Mouse (Mus musculus) heart, embryonic 13.5 days (tissue): ENCODE measurements around the gene Prdx2. TPM values are rescaled to one million over a fixed set of nuclear protein-coding genes. Genes with fewer than 3 reads are reported as not detected.

ENCODE experiments used
- ATAC-seq: fragments of 200-750 bp; cut with Nextera tagmentation; 2 replicates; pipeline ENCODE4 v1.8.0; 2017; ENCODE audit warnings: moderate TSS enrichment; ENCODE audit not compliant: insufficient number of reproducible peaks, low FRiP score, low TSS enrichment; ENCODE audit errors: extremely low read depth
- H3K27ac ChIP-seq: fragments of 300-500 bp; sonication (generic); replicated peaks from 2 replicates; pipeline ENCODE4 v1.5.1; 2015; ENCODE audit warnings: moderate library complexity, mild to moderate bottlenecking, inconsistent platforms
- H3K27me3 ChIP-seq: fragments of 300-500 bp; sonication (generic); replicated peaks from 2 replicates; pipeline ENCODE4 v1.6.1; 2015; ENCODE audit warnings: mild to moderate bottlenecking, inconsistent platforms
- H3K36me3 ChIP-seq: fragments of 300-500 bp; sonication (generic); 2 replicates; pipeline ENCODE4 v1.6.1; 2015; ENCODE audit warnings: mild to moderate bottlenecking, inconsistent platforms
- H3K4me1 ChIP-seq: fragments of 300-500 bp; sonication (generic); 2 replicates; pipeline ENCODE4 v1.6.1; 2015; ENCODE audit warnings: inconsistent platforms
- H3K4me2 ChIP-seq: fragments of 300-500 bp; sonication (generic); 2 replicates; pipeline ENCODE4 v1.6.1; 2015; ENCODE audit warnings: inconsistent platforms, mild to moderate bottlenecking, moderate library complexity
- H3K4me3 ChIP-seq: fragments of 300-500 bp; sonication (generic); 2 replicates; pipeline ENCODE4 v1.5.1; 2015; ENCODE audit warnings: moderate library complexity, mild to moderate bottlenecking, inconsistent platforms
- H3K9ac ChIP-seq: fragments of 300-500 bp; sonication (generic); 2 replicates; pipeline ENCODE4 v1.6.1; 2015; ENCODE audit warnings: inconsistent platforms, mild to moderate bottlenecking, moderate library complexity
- H3K9me3 ChIP-seq: fragments of 300-500 bp; sonication (generic); 2 replicates; pipeline ENCODE4 v1.6.1; 2016; ENCODE audit warnings: inconsistent platforms
- WGBS: fragments of 180-500 bp; shearing (Covaris S2); methylation state at CpG from one replicate; pipeline ENCODE4 v1.1.7; 2015; ENCODE audit warnings: mixed read lengths; 5-methylcytosine and 5-hydroxymethylcytosine counted together
- polyA plus RNA-seq: library from polyadenylated mRNA; unstranded; fragments of >200 nt; fragmentation: Nextera tagmentation; extraction: Ambion mirVana; gene quantifications from 2 replicates; pipeline ENCODE4 v1.2.1, GENCODE M21; 2015

The Prdx2 gene
- polyA plus RNA-seq, 1 experiment from 2014 or later: 733 TPM

GRCm38 (mm10) chr8:84956768-84957167 lies 12.6 kb upstream of the Prdx2 start:
- Histone ChIP-seq H3K36me3 (peaks cover 50% of the 10 kb centered on the region), H3K9ac (no peak overlapping the region), H3K27ac (no peak overlapping the region), H3K9me3 (no peaks in the 10 kb centered on the region), H3K4me1 (peaks cover 8% of the 10 kb centered on the region; the same call in 1 of the 2 replicates), H3K4me2 (no peak overlapping the region), H3K4me3 (no peak overlapping the region), H3K27me3 (peaks cover 22% of the 10 kb centered on the region)
- 52% methylated on average over 2 of the region's 2 CpGs for WGBS
- ATAC-seq: no peak

GRCm38 (mm10) chr8:84959811-84960210 lies 9.6 kb upstream of the Prdx2 start:
- no peak overlapping the region for H3K9ac ChIP-seq
- no peaks in the 10 kb centered on the region for H3K9me3 ChIP-seq
- no peak overlapping the region for H3K4me3 ChIP-seq
- H3K4me2 ChIP-seq: no peak overlapping the region
- ATAC-seq: no peak
- WGBS: 75% methylated on average over 7 of the region's 7 CpGs
- H3K36me3 ChIP-seq: peaks cover 61% of the 10 kb centered on the region
- H3K27me3 ChIP-seq: no peaks in the 10 kb centered on the region
- peaks cover 2% of the 10 kb centered on the region for H3K4me1 ChIP-seq
- H3K27ac ChIP-seq: no peak overlapping the region

- no peak overlapping the region for H3K27ac ChIP-seq
- H3K9ac ChIP-seq: no peak overlapping the region
- no peak overlapping the region for H3K4me2 ChIP-seq
- ATAC-seq: no peak
- no peaks in the 10 kb centered on the region for H3K9me3 ChIP-seq
- H3K4me3 ChIP-seq: no peak overlapping the region
- peaks cover 35% of the 10 kb centered on the region for H3K4me1 ChIP-seq
- H3K27me3 ChIP-seq: no peaks in the 10 kb centered on the region
- WGBS: 85% methylated on average over 4 of the region's 4 CpGs
- peaks cover 29% of the 10 kb centered on the region for H3K36me3 ChIP-seq
These were observed 5.4 kb upstream of the Prdx2 start for GRCm38 (mm10) chr8:84963952-84964351.

- peak overlapping the region; percentile 82 for H3K27ac ChIP-seq
- ATAC-seq: peak; percentile 79
- peak overlapping the region; percentile 76 for H3K4me3 ChIP-seq
- H3K27me3 ChIP-seq: no peaks in the 10 kb centered on the region
- peaks cover 20% of the 10 kb centered on the region for H3K36me3 ChIP-seq
- WGBS: under 1% methylated on average over 41 of the region's 41 CpGs
- H3K4me1 ChIP-seq: peaks cover 41% of the 10 kb centered on the region
- no peaks in the 10 kb centered on the region for H3K9me3 ChIP-seq
- peak overlapping the region; percentile 87 for H3K9ac ChIP-seq
- H3K4me2 ChIP-seq: peak overlapping the region; percentile 99
These were observed 3.6 kb upstream of the Prdx2 start for GRCm38 (mm10) chr8:84965731-84966291.

- H3K4me1 ChIP-seq: peaks cover 47% of the 10 kb centered on the region
- H3K27me3 ChIP-seq: no peaks in the 10 kb centered on the region
- H3K9me3 ChIP-seq: no peaks in the 10 kb centered on the region
- peak overlapping the region; percentile 99 for H3K4me2 ChIP-seq
- peak overlapping the region; percentile 76 for H3K4me3 ChIP-seq
- H3K36me3 ChIP-seq: peaks cover 23% of the 10 kb centered on the region
- peak overlapping the region; percentile 64 for H3K27ac ChIP-seq
- H3K9ac ChIP-seq: 0 out of 2 replicates have a peak overlapping the region, but pooled peaks have one; percentile 50
- ATAC-seq: no peak
- 28% methylated on average over 3 of the region's 3 CpGs for WGBS
These were observed 2.8 kb upstream of the Prdx2 start for GRCm38 (mm10) chr8:84966603-84967002.

GRCm38 (mm10) chr8:84967532-84968304 lies 1.7 kb upstream of the Prdx2 start:
- Histone ChIP-seq H3K9me3 (no peaks in the 10 kb centered on the region), H3K4me1 (peaks cover 47% of the 10 kb centered on the region), H3K9ac (peak overlapping the region; percentile 90), H3K27ac (peak overlapping the region; percentile 88), H3K27me3 (no peaks in the 10 kb centered on the region), H3K36me3 (peaks cover 30% of the 10 kb centered on the region), H3K4me2 (peak overlapping the region; percentile 99), H3K4me3 (peak overlapping the region; percentile 67; the same call in 1 of the 2 replicates)
- ATAC-seq: no peak
- 86% methylated on average over 13 of the region's 13 CpGs for WGBS

GRCm38 (mm10) chr8:84968650-84969049 lies 737 bp upstream of the Prdx2 start:
- ATAC-seq: no peak
- WGBS: 24% methylated on average over 2 of the region's 2 CpGs
- peak overlapping the region; percentile 67 for H3K4me3 ChIP-seq
- peaks cover 47% of the 10 kb centered on the region for H3K4me1 ChIP-seq
- no peaks in the 10 kb centered on the region for H3K9me3 ChIP-seq
- no peaks in the 10 kb centered on the region for H3K27me3 ChIP-seq
- H3K4me2 ChIP-seq: peak overlapping the region; percentile 99
- peak overlapping the region; percentile 88 for H3K27ac ChIP-seq
- H3K36me3 ChIP-seq: peaks cover 35% of the 10 kb centered on the region
- peak overlapping the region; percentile 90 for H3K9ac ChIP-seq

- Histone ChIP-seq H3K4me1 (peaks cover 50% of the 10 kb centered on the region), H3K9ac (peak overlapping the region; percentile 90), H3K9me3 (no peaks in the 10 kb centered on the region), H3K36me3 (peaks cover 47% of the 10 kb centered on the region), H3K27me3 (no peaks in the 10 kb centered on the region), H3K4me2 (peak overlapping the region; percentile 99), H3K27ac (peak overlapping the region; percentile 88), H3K4me3 (peak overlapping the region; percentile 67)
- no peak for ATAC-seq
- 9% methylated on average over 21 of the region's 21 CpGs for WGBS
These were observed 876 bp downstream of the Prdx2 start for GRCm38 (mm10) chr8:84970135-84970790.

- no peaks in the 10 kb centered on the region for H3K9me3 ChIP-seq
- H3K4me2 ChIP-seq: peak overlapping the region; percentile 99
- peak overlapping the region; percentile 90 for H3K9ac ChIP-seq
- H3K4me3 ChIP-seq: peak overlapping the region; percentile 67
- peak overlapping the region; percentile 88 for H3K27ac ChIP-seq
- WGBS: 32% methylated on average over 5 of the region's 5 CpGs
- H3K27me3 ChIP-seq: no peaks in the 10 kb centered on the region
- peaks cover 51% of the 10 kb centered on the region for H3K4me1 ChIP-seq
- peak; percentile 61 for ATAC-seq
- peaks cover 49% of the 10 kb centered on the region for H3K36me3 ChIP-seq
These were observed 1.5 kb downstream of the Prdx2 start for GRCm38 (mm10) chr8:84970913-84971312.

- Histone ChIP-seq H3K4me1 (peaks cover 51% of the 10 kb centered on the region), H3K4me2 (peak overlapping the region; percentile 99), H3K9me3 (no peaks in the 10 kb centered on the region), H3K36me3 (peaks cover 49% of the 10 kb centered on the region), H3K27ac (peak overlapping the region; percentile 4; the same call in 1 of the 2 replicates), H3K27me3 (no peaks in the 10 kb centered on the region), H3K9ac (no peak overlapping the region), H3K4me3 (peak overlapping the region; percentile 21; the same call in 1 of the 2 replicates)
- 90% methylated on average over 1 of the region's 1 CpGs for WGBS
- ATAC-seq: no peak
These were observed 3.7 kb downstream of the Prdx2 start for GRCm38 (mm10) chr8:84973079-84973478.

GRCm38 (mm10) chr8:84973803-84974542 lies 4.6 kb downstream of the Prdx2 start:
- Histone ChIP-seq H3K27ac (peak overlapping the region; percentile 4; the same call in 1 of the 2 replicates), H3K4me2 (peak overlapping the region; percentile 99), H3K9me3 (no peaks in the 10 kb centered on the region), H3K4me1 (peaks cover 51% of the 10 kb centered on the region), H3K9ac (no peak overlapping the region), H3K36me3 (peaks cover 49% of the 10 kb centered on the region), H3K4me3 (peak overlapping the region; percentile 21; the same call in 1 of the 2 replicates), H3K27me3 (no peaks in the 10 kb centered on the region)
- 63% methylated on average over 4 of the region's 4 CpGs for WGBS
- no peak for ATAC-seq
